Mouse (Mus musculus) urinary bladder, postnatal 36 days (tissue): ENCODE results near the gene Gm3248.
"Not testable (repeated sequence)": the region's sequence is repeated elsewhere in the genome, so short reads cannot be mapped to it uniquely, and the experiment has no call there.

Source experiments
- DNase-seq, 2 experiments: peaks; one replicate each; pipeline ENCODE4 v3.0.0; 2022; ENCODE audit warnings: low spot score in 2 of 2, mixed read lengths in 1 of 2

Gm3248 gene

GRCm38 (mm10) chr14:5961635-5962034 lies at the start of gene Gm3248:
Gene Gm3248 (minus strand): TSS chr14:5961745.
- DNase-seq = peak in 1 of 2 experiments; percentile 12

DNA sequence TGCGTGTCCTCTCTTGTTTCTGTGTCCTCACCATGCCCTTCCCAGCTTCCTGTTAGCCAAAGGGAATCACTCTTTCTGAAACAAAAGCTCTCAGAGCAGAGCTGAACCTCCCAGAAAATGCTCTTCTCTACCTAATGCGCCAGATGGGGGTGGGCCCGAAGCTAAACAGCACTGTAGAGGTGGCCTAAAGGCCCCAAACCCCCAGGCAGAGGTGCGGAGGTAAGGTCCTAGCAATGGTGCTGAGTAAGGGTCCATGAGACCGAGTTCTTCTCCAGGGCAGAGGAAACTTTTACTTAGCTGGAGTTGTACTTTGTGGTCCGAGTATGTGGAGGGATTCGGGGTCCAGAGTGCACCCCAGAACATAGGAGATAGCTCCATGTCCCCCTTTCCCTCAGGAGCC lies 25.6 kb upstream of the Gm3248 start:
- DNase-seq = peak in 1 of 2 experiments; percentile 2

DNA sequence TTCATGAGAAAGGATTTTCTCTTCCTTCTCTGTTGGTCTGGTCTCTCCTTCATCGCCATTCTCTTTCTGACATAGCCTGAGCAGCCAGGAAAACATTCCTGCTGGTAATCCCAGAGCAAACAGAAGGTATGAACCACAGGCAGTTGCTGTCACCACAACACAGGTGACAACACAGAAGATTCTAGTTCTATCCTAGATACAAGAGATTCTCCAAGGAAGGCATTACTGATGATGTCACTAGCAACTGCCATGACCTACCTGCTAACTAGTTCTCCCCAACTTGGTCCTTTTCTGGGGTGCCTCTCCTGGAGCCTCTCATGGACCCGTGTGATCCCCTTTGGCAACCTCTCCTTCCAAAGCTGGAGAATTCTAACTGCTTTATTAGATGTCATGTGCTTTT lies 17.5 kb upstream of the Gm3248 start, which contains the start of gene Gm3453:
Gene Gm3453 (minus strand): TSS at position 101 of the 400 bp plus-strand sequence.
- not testable (repeated sequence) for DNase-seq

DNA sequence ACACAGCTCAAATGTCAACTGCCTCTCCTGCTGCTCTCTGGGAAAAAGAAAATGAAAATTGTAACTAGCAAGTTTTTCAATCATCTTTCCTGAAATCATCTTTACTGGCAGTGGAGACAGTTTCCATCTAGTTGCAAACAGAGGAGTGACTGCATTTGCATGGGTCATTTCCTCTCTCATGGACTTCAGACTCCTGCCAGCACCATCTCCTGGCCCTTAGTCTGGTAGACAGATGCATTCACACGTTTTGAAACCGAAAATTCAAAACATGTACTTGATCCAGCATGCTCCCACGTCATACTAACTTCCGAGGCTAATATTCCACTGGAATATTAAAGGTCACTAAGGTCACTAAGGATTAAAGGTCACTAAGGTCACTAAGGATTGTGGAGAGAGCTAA lies 896 bp upstream of the Gm3248 start:
- DNase-seq = not testable (repeated sequence)

GRCm38 (mm10) chr14:5961102-5961501 lies 443 bp downstream of the Gm3248 start:
- DNase-seq = peak in 1 of 2 experiments; percentile 2

DNA sequence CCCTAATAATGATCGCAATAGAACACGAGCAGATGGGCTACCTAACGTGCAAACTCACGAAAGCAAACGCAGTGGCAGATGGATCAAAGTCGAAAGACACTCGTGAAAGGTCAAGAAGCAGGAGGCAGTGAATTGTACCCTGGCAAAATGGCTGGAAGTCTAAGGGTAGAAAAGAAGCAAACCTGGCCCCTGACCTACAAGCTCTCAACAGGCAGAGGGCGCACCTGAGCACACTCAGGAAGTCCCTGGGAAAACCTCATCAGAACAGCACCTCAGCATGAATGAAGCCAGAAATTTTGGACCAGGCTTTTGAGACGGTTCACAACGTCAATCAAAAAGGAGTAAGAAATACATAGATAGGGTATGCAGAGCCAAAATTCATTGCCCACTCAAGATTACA lies 1.1 kb downstream of the Gm3248 start:
- DNase-seq = not testable (repeated sequence)

DNA sequence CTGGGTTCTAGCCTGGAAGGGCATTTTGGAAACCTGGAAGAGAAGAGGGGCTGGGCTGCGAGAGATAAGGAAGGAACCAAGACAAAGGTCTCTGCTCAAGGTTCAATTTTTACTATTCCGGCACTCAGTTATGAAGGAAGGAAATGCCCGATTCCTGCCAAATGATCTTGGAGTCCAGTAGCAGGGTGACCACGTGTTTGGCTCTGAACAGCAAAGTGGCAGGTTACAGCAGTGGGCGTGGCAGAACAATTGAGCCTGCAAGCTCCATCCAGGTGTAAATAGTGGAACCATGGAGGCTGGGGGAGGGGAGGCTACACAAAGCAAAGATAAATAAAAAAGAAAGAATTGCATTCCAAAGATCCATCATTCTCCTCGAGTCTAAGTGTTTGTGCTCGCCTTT lies 38.3 kb downstream of the Gm3248 start:
- DNase-seq = not testable (repeated sequence)

DNA sequence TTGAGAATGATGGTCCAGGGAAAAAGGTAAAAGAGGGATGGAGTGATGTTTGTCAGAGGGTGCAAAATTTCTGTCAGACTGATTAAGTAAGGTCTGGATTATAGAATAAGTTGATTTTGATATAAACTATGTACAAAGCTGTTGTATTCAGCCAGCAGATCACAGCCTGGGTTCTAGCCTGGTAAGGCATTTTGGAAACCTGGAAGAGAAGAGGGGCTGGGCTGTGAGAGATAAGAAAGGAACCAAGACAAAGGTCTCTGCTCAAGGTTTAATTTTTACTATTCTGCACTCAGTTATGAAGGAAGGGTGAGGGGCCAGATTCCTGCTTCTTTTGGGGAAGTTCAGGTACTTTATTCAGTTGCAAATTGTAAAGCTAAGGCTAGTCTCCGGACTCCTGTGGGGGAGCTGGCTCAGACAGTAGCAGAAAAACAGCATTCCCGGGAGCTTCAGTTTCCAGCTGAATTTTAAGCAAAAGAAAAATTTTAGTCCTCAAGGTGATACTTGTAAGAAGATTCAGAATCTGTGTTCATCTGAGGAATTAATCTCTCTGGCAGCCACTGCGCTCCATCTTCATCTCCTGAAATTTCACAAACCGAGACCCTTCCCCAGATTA lies 43.1 kb downstream of the Gm3248 start:
- DNase-seq = peak in 1 of 2 experiments; percentile 1

DNA sequence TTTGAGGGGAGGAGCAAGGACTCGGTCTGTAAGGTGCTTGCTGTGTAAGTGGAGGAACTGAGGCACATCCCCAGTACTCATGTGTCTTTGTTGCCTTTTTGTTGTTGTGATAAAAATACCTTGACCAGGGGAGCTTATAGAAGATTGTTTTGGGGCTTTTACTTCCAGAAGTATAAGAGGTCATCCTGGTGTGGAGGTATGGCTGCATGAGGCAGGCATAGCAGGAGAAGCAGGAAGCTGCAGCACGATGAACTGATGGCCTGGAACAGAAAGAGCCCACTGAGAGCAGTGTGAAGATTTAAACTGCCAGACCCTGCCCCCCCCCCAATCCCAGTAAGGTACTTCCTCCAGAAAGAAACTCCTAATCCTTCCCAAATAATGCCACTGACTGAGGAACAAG lies 47.8 kb downstream of the Gm3248 start:
- peak in 1 of 2 experiments; percentile 1 for DNase-seq
